Mouse (Mus musculus) adrenal gland, adult (tissue): ENCODE data around the gene Gm10959.
A peak's percentile ranks its signal among the peaks of the same experiment; 100 is the strongest.

Source experiments
- DNase-seq, 2 experiments: peaks; one replicate each; pipeline ENCODE4 v3.0.0; 2022 to 2023; ENCODE audit warnings: low spot score in 1 of 2; ENCODE audit not compliant: inconsistent age in 2 of 2

Gene Gm10959

GRCm38 (mm10) chr3:122894772-122895171, 24.4 kb downstream of the Gm10959 start, which contains the start of gene Fabp2:
Gene Fabp2 (plus strand): TSS chr3:122895072.
- DNase-seq = no peak

- DNase-seq = peak in 1 of 2 experiments; percentile 68
Measured at GRCm38 (mm10) chr3:122888371-122888819, 30.8 kb downstream of the Gm10959 start.

- no peak for DNase-seq
Measured at GRCm38 (mm10) chr3:122887505-122888301, 31.5 kb downstream of the Gm10959 start.

- no peak for DNase-seq
Measured at GRCm38 (mm10) chr3:122878705-122879315, 40.4 kb downstream of the Gm10959 start.

GRCm38 (mm10) chr3:122877543-122877942, 41.6 kb downstream of the Gm10959 start:
- DNase-seq = no peak

- DNase-seq = no peak
Measured at GRCm38 (mm10) chr3:122876870-122877269, 42.3 kb downstream of the Gm10959 start.

- no peak for DNase-seq
Measured at GRCm38 (mm10) chr3:122871596-122871995, 47.6 kb downstream of the Gm10959 start.

- DNase-seq = no peak
Measured at GRCm38 (mm10) chr3:122868270-122868669, 50.9 kb downstream of the Gm10959 start.

GRCm38 (mm10) chr3:122865092-122865491, 54.1 kb downstream of the Gm10959 start:
- peak in 1 of 2 experiments; percentile 51 for DNase-seq
